Mouse (Mus musculus) heart, embryonic 16.5 days (tissue): Measurements from ENCODE around the gene Ap4s1. TPM values are rescaled to one million over a fixed set of nuclear protein-coding genes. Genes with fewer than 3 reads are reported as not detected.
A peak's percentile ranks its signal among the peaks of the same experiment; 100 is the strongest.

Source experiments
- ATAC-seq: fragments of 200-750 bp; cut with Nextera tagmentation; replicated peaks from 2 replicates; pipeline ENCODE4 v1.8.0; 2017; ENCODE audit warnings: moderate number of reproducible peaks; ENCODE audit not compliant: insufficient read depth, low FRiP score; ENCODE audit errors: extremely low read depth
- H3K27ac ChIP-seq: fragments of 300-500 bp; sonication (generic); 2 replicates; pipeline ENCODE4 v1.5.1; 2014; ENCODE audit warnings: mild to moderate bottlenecking, low read length, control low read depth, moderate library complexity
- H3K27me3 ChIP-seq: fragments of 300-500 bp; sonication (generic); 2 replicates; pipeline ENCODE4 v1.6.1; 2014; ENCODE audit warnings: low read length, mixed read lengths; ENCODE audit not compliant: control insufficient read depth, insufficient read depth
- H3K36me3 ChIP-seq: fragments of 300-500 bp; sonication (generic); 2 replicates; pipeline ENCODE4 v1.6.1; 2014; ENCODE audit not compliant: control insufficient read depth, insufficient read depth
- H3K4me1 ChIP-seq: fragments of 300-500 bp; sonication (generic); 2 replicates; pipeline ENCODE4 v1.6.1; 2014; ENCODE audit warnings: low read length, mixed read lengths; ENCODE audit not compliant: control insufficient read depth, insufficient read depth
- H3K4me2 ChIP-seq: fragments of 300-500 bp; sonication (generic); 2 replicates; pipeline ENCODE4 v1.6.1; 2014; ENCODE audit warnings: low read depth, mild to moderate bottlenecking, control low read depth, low read length
- H3K4me3 ChIP-seq: fragments of 300-500 bp; sonication (generic); 2 replicates; pipeline ENCODE4 v1.5.1; 2014; ENCODE audit warnings: mild to moderate bottlenecking, control low read depth, low read length
- H3K9ac ChIP-seq: fragments of 300-500 bp; sonication (generic); 2 replicates; pipeline ENCODE4 v1.6.1; 2014; ENCODE audit warnings: low read length, control low read depth
- H3K9me3 ChIP-seq: fragments of 300-500 bp; sonication (generic); replicated peaks from 2 replicates; pipeline ENCODE4 v1.6.1; 2016; ENCODE audit warnings: low read length; ENCODE audit not compliant: control insufficient read depth
- WGBS: fragments of 180-500 bp; shearing (Covaris S2); extraction: QIAGEN DNeasy Blood & Tissue Kit; methylation state at CpG from one replicate; pipeline ENCODE4 v1.1.7; 2014; 5-methylcytosine and 5-hydroxymethylcytosine counted together
- polyA plus RNA-seq: library from polyadenylated mRNA; unstranded; fragments of >200 nt; fragmentation: Nextera tagmentation; extraction: Ambion mirVana; gene quantifications from 2 replicates; pipeline ENCODE4 v1.2.1, GENCODE M21; 2015

The Ap4s1 gene
- polyA plus RNA-seq, 1 experiment from 2014 or later, result 38.0 TPM

DNA sequence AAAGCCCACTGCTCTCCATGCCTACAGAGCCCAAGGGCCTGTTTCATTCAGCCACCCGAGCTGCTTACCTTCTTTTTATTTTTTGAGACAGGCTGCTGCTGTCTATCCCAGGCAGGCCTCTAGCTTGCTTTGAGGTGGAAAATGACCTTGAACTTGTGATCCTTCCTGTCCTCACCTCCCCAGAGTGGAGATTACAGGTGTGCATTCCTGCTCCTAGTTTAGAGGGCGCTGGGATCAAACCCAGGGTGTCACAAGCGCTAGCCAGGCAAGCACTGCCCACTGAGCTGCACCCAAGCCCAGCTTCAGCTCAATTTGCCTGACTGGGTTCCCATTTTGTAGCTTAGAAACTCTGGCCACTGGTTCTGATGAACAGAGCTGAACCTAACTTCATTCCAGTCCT is 45.5 kb downstream of the Ap4s1 start:
- 0 out of 2 replicates have a peak overlapping the region, but pooled peaks have one; percentile 6 for H3K9ac ChIP-seq
- H3K4me3 ChIP-seq, result no peak overlapping the region
- H3K36me3 ChIP-seq, result no peaks in the 10 kb centered on the region
- no peak overlapping the region for H3K4me2 ChIP-seq
- H3K27me3 ChIP-seq, result no peaks in the 10 kb centered on the region
- WGBS, result 29% methylated on average over 3 of the region's 3 CpGs
- H3K4me1 ChIP-seq, result peaks cover 18% of the 10 kb centered on the region
- H3K9me3 ChIP-seq, result no peaks in the 10 kb centered on the region
- ATAC-seq, result no peak
- H3K27ac ChIP-seq, result peak overlapping the region; percentile 75

DNA sequence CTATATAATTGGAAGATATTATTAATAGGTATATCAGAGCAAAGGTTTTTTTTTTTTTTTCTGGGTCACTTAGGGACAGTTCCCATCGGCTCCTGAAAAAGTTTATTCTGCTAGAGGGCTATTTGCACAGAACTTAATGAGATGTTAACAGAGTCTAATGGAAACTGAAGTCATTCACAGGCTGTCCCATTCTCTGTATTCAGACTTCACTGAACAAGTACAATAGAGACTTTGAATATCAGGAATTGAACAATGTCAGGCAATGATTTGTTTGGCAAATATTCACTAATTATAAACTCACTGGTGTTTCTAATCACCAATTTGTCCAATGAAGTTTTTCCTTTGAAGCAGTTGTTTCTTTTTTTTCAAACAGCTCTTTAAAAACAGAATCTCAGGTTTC is 46.0 kb downstream of the Ap4s1 start:
- peaks cover 18% of the 10 kb centered on the region for H3K4me1 ChIP-seq
- H3K36me3 ChIP-seq, result peaks cover 3% of the 10 kb centered on the region
- H3K27me3 ChIP-seq, result no peaks in the 10 kb centered on the region
- no peaks in the 10 kb centered on the region for H3K9me3 ChIP-seq
- H3K27ac ChIP-seq, result no peak overlapping the region
- ATAC-seq, result no peak
- H3K9ac ChIP-seq, result no peak overlapping the region
- WGBS, result 68% methylated on average over 1 of the region's 1 CpGs
- H3K4me2 ChIP-seq, result no peak overlapping the region
- H3K4me3 ChIP-seq, result no peak overlapping the region

DNA sequence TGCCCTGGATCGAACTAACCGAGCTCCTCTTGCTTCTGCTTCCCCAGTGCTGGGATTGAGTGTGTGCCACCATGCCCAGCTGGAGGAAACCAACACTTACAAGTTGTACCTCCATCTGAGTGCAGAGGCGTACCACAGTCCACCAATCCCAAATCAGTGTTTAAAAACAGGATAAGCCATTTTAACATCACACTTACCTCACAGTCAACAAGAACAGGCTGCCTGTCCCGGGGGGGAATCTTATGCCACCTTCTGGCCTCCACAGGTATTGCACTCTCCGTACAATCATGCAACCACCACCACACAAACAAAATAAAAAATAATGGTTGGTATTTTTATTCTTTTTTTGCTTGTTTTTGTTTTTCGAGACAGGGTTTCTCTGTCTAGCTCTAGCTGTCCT is 50.9 kb downstream of the Ap4s1 start:
- H3K27me3 ChIP-seq, result no peaks in the 10 kb centered on the region

DNA sequence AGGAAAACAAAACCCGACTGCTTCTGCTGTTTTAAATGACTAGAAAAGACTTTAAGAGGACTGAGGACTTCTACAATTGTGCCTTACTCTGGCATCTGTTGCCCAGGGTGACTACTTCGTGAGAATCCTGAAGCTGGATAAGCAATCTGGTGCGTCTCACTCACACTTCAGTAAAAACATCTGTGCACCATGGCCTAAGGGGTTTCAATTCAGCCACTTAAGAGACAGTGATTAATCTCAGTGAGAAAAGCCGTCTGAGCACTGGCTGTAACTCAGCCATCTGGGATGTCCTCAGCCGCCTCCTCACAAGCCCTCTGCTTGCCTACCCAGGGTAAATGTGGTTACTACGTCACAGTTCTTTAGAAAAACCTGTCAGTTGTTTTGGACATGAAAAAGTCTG is 54.1 kb downstream of the Ap4s1 start:
- Histone ChIP-seq H3K27me3 (no peaks in the 10 kb centered on the region), H3K4me2 (no peak overlapping the region), H3K9me3 (peaks cover 5% of the 10 kb centered on the region; the same call in 1 of the 2 replicates), H3K4me3 (no peak overlapping the region), H3K36me3 (peaks cover 58% of the 10 kb centered on the region), H3K9ac (no peak overlapping the region), H3K27ac (no peak overlapping the region), H3K4me1 (no peaks in the 10 kb centered on the region)
- WGBS, result 61% methylated on average over 6 of the region's 6 CpGs
- no peak for ATAC-seq

More for the DNA sequence above, 50.9 kb downstream of the Ap4s1 start:
- H3K27ac ChIP-seq, result no peak overlapping the region
- ATAC-seq, result no peak
- H3K4me1 ChIP-seq, result peaks cover 3% of the 10 kb centered on the region; the same call in 1 of the 2 replicates
- peaks cover 5% of the 10 kb centered on the region; the same call in 1 of the 2 replicates for H3K9me3 ChIP-seq
- 85% methylated on average over 6 of the region's 6 CpGs for WGBS
- peaks cover 37% of the 10 kb centered on the region for H3K36me3 ChIP-seq
- no peak overlapping the region for H3K4me3 ChIP-seq
- H3K4me2 ChIP-seq, result no peak overlapping the region
- no peak overlapping the region for H3K9ac ChIP-seq

DNA sequence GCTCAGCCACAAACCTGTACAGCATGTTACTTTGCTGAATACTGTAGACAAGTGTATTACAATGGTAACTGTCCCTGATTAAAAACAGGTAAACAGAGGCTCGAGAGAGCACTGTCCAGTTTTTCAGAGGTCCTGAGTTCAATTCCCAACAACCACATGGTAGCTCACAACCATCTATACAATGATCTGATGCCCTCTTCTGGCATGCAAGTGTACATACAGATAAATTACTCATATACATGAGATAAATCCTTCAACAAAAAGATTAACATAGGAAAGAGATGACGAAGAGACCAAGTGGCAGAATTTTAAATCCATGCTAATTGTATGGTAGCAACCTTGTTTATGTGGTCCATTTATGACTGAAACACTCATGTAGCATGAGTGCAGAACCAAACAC is 56.5 kb downstream of the Ap4s1 start:
- WGBS, result 74% methylated on average over 2 of the region's 2 CpGs
- no peak overlapping the region for H3K27ac ChIP-seq
- no peaks in the 10 kb centered on the region for H3K27me3 ChIP-seq
- H3K4me1 ChIP-seq, result no peaks in the 10 kb centered on the region
- peaks cover 5% of the 10 kb centered on the region; the same call in 1 of the 2 replicates for H3K9me3 ChIP-seq
- H3K36me3 ChIP-seq, result peaks cover 72% of the 10 kb centered on the region
- H3K9ac ChIP-seq, result no peak overlapping the region
- no peak for ATAC-seq
- H3K4me3 ChIP-seq, result no peak overlapping the region
- no peak overlapping the region for H3K4me2 ChIP-seq

DNA sequence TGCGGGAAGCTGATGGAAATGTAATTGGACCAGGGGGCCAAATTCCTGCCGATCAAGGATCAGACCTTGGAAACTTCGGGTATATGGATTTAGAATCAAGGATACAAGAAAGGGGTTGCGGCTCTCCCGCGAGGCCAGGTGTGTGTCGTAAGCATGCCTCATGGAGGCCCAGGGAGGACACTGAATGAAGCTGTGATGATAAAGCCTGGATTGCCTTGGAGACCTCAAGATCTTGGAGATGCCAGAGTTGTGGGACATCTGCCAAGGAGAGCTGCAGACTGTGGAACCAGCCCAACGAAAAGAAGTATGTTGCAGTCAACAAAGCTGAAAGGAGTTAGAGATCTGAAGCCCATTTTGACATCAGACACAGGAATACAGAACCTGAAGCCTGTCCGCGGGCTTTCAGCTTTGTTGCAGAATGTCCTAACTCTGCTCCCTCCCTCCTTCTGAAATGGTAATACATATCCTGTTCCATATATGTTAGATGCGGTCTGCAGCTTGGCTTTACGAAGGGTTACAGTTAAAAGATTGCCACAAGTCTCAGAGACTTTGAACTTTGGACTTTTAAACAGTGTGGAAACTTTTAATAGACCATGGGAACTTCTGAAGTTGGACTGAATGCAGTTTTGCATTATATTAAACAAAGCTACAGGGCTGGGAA is 65.2 kb downstream of the Ap4s1 start:
- Histone ChIP-seq H3K4me1 (no peaks in the 10 kb centered on the region), H3K4me3 (no peak overlapping the region), H3K27me3 (no peaks in the 10 kb centered on the region), H3K9ac (no peak overlapping the region), H3K9me3 (no peaks in the 10 kb centered on the region), H3K4me2 (no peak overlapping the region), H3K36me3 (peaks cover 70% of the 10 kb centered on the region), H3K27ac (no peak overlapping the region)
- 95% methylated on average over 12 of the region's 12 CpGs for WGBS
- no peak for ATAC-seq

DNA sequence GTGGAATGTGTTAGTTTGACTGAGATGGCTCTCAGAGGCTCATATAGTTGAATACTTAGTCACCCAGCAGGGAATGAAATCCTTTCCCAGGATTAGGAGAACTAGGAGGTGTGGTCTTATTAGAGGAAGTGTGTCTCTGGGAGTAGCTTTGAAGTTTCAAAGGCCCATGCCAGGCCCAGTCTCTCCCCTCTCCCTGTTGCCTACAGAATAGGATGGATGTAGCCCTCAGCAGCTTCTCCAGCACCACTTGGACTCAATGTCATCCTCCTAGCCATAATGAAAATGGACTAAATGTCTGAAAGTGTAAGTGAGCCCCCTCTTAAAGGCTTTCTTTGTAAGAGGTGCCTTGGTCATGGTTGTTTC is 65.7 kb downstream of the Ap4s1 start:
- H3K4me2 ChIP-seq, result no peak overlapping the region
- no peaks in the 10 kb centered on the region for H3K4me1 ChIP-seq
- no peaks in the 10 kb centered on the region for H3K27me3 ChIP-seq
- no peak overlapping the region for H3K27ac ChIP-seq
- H3K9me3 ChIP-seq, result no peaks in the 10 kb centered on the region
- ATAC-seq, result no peak
- H3K36me3 ChIP-seq, result peaks cover 67% of the 10 kb centered on the region
- no peak overlapping the region for H3K4me3 ChIP-seq
- no peak overlapping the region for H3K9ac ChIP-seq

DNA sequence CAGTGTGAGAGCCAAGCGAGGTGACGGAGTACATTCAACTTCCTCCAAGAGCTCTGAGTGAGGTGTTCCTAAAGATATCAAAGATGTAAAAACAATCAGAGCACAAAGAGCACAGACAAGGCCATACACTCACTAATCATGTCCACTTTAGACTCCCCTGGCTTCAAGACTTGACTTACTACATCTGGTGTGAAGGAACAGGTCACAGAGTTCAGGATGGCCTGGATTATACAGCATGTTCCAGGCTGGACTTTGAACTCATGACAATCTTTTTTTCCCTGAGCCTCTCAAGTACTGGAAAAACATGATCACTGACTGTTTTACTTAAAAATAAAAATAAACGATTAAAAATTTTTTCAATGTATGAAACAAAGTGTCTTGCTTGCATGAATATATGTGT is 68.5 kb downstream of the Ap4s1 start:
- Histone ChIP-seq H3K4me3 (no peak overlapping the region), H3K9ac (no peak overlapping the region), H3K27me3 (no peaks in the 10 kb centered on the region), H3K4me1 (no peaks in the 10 kb centered on the region), H3K27ac (no peak overlapping the region), H3K9me3 (no peaks in the 10 kb centered on the region), H3K4me2 (no peak overlapping the region), H3K36me3 (peaks cover 66% of the 10 kb centered on the region)
- 92% methylated on average over 3 of the region's 3 CpGs for WGBS
- ATAC-seq, result no peak

DNA sequence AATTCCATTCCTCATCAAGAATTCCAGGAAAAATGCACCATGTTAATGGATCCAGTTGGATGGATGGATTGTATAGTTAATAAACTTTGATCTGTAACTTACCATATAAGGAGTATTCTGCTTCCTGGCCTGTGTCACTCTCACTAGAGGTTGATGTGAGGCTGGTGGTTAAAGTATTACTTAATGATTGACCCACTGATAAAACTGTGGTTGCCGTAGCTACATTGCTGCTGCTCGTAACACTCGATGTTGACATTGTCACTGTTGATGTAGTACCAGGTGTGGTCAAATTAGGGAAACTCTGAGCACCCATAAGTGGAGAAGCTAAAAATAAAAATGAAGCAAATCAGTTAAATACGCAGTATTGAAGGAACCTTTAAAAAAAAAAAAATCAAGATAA is 76.6 kb downstream of the Ap4s1 start:
- H3K9me3 ChIP-seq, result no peaks in the 10 kb centered on the region
- H3K4me2 ChIP-seq, result no peak overlapping the region
- WGBS, result 77% methylated on average over 4 of the region's 4 CpGs
- H3K36me3 ChIP-seq, result peaks cover 49% of the 10 kb centered on the region
- H3K27me3 ChIP-seq, result no peaks in the 10 kb centered on the region
- no peak overlapping the region for H3K9ac ChIP-seq
- H3K4me3 ChIP-seq, result no peak overlapping the region
- no peak for ATAC-seq
- 0 out of 2 replicates have a peak, but pooled peaks cover 2% of the 10 kb centered on the region for H3K4me1 ChIP-seq
- H3K27ac ChIP-seq, result no peak overlapping the region
